Comparison of ENCODE assay signal across 19 mouse cellular contexts in the genomic region with DNA sequence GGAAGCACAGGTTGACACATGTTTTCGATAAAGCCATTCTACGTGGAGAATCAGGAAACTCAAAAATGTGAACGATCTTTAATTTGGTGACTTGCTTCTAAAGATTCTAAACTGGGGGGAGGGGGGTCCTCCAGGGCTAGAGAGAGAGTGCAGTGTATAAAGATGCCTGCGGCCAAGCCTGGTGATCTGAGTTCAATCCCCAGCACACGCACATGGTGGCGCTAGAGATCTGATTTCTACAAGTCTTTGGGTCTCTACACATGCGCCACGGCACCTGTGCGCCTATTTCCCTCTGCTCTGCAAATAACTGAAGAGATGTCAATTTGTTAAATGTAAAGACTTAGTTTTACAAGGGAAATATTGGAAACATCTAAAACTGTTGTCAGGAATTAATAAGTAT.
DNase-seq lines count a peak whose midpoint lies in the region; ATAC-seq lines count a peak whose summit lies in the region.
"Had no signal": no experiment of that assay in that cellular context is flagged by ENCODE, and none has a peak within 500 bp of the region (broad histone marks: within the 10 kb centered on the region; RNA-seq: fewer than 3 reads in every experiment).

No protein-coding gene starts in this region.

- H3K36me3 ChIP-seq in midbrain, embryonic 11.5 days (ENCODE audit: control insufficient read depth, insufficient read depth, low read length): no peaks in the 10 kb centered on the region
- H3K36me3 ChIP-seq in midbrain, embryonic 13.5 days: no peaks in the 10 kb centered on the region
- H3K36me3 ChIP-seq: forebrain, embryonic 12.5 days; lung, embryonic 15.5 days had no signal

- H3K27ac ChIP-seq in midbrain, embryonic 11.5 days (ENCODE audit: low read depth, low read length): no peak overlapping the region
- no peak overlapping the region for H3K27ac ChIP-seq in midbrain, embryonic 13.5 days
- H3K27ac ChIP-seq: forebrain, embryonic 12.5 days; hindbrain, embryonic 14.5 days had no signal

- no peaks in the 10 kb centered on the region for H3K4me1 ChIP-seq in midbrain, embryonic 11.5 days (ENCODE audit: control insufficient read depth, insufficient read depth, low read length)
- H3K4me1 ChIP-seq in midbrain, embryonic 13.5 days (replicated peaks): no peaks in the 10 kb centered on the region
- H3K4me1 ChIP-seq: forebrain, embryonic 12.5 days had no signal

- DNase-seq in CD4-positive, CD25-positive, alpha-beta regulatory T cell, adult 2 months (ENCODE audit: low read depth, low spot score): peak; percentile 3
- DNase-seq in midbrain, embryonic 11.5 days (ENCODE audit: low spot score, missing footprints): peak; percentile 76
- peak; percentile 84 for DNase-seq in R1 (ENCODE audit: low read depth, low spot score)
- DNase-seq in retina, postnatal 1 day: peak; percentile 16
- DNase-seq in kidney, postnatal 14 days: no peak
- DNase-seq: adrenal gland, postnatal 36 days; cerebellum, adult 9-10 months; gastrocnemius, postnatal 14 days; kidney, adult 2 months; kidney, postnatal 36 days; liver; right cerebral cortex, postnatal 25 days; thymus, postnatal 4 days had no signal

- no peak overlapping the region for H3K9ac ChIP-seq in midbrain, embryonic 11.5 days (ENCODE audit: low read length)
- no peak overlapping the region for H3K9ac ChIP-seq in midbrain, embryonic 13.5 days (replicated peaks)
- H3K9ac ChIP-seq: forebrain, embryonic 12.5 days; hindbrain, embryonic 14.5 days; lung, embryonic 15.5 days had no signal

- no peak overlapping the region for H3K4me2 ChIP-seq in midbrain, embryonic 11.5 days
- H3K4me2 ChIP-seq in midbrain, embryonic 13.5 days (replicated peaks): no peak overlapping the region
- H3K4me2 ChIP-seq: forebrain, embryonic 12.5 days; hindbrain, embryonic 14.5 days; lung, embryonic 15.5 days had no signal

- ATAC-seq in CD4-positive, CD25-positive, alpha-beta regulatory T cell, adult 4 months: no peak
- no peak for ATAC-seq in midbrain, embryonic 11.5 days (ENCODE audit: low FRiP score)
- ATAC-seq in midbrain, embryonic 13.5 days: no peak
- no peak for ATAC-seq in inflammation-experienced regulatory T-cells, adult 6 months

- 65% methylated on average over 9 of the region's 9 CpGs for WGBS in midbrain, embryonic 11.5 days
- 69% methylated on average over 9 of the region's 9 CpGs for WGBS in midbrain, embryonic 13.5 days

- H3K4me3 ChIP-seq in midbrain, embryonic 11.5 days (ENCODE audit: low read depth, low read length): no peak overlapping the region
- no peak overlapping the region for H3K4me3 ChIP-seq in midbrain, embryonic 13.5 days (replicated peaks)
- H3K4me3 ChIP-seq: forebrain, embryonic 12.5 days; lung, embryonic 15.5 days had no signal

- no peaks in the 10 kb centered on the region for H3K9me3 ChIP-seq in midbrain, embryonic 11.5 days (ENCODE audit: control insufficient read depth, low read length)
- H3K9me3 ChIP-seq in midbrain, embryonic 13.5 days: no peaks in the 10 kb centered on the region
- H3K9me3 ChIP-seq: forebrain, embryonic 12.5 days; lung, embryonic 15.5 days had no signal

- no peaks in the 10 kb centered on the region for H3K27me3 ChIP-seq in midbrain, embryonic 11.5 days (ENCODE audit: control insufficient read depth, insufficient read depth, low read length)
- no peaks in the 10 kb centered on the region for H3K27me3 ChIP-seq in midbrain, embryonic 13.5 days
- H3K27me3 ChIP-seq: lung, embryonic 15.5 days had no signal
